Mouse (Mus musculus) megakaryocyte, embryonic 14.5 days (primary cell): ENCODE results near the gene Cygb.

ENCODE experiments used
- FLI1 ChIP-seq: IDR thresholded peaks from 2 replicates; pipeline ENCODE4 v1.6.1; 2012; ENCODE audit warnings: low read length, inconsistent platforms, mixed read lengths
- GATA1 ChIP-seq: IDR thresholded peaks from 3 replicates; pipeline ENCODE4 v1.6.1; 2012; ENCODE audit warnings: mixed read lengths, low read length, inconsistent platforms, borderline replicate concordance

DNA sequence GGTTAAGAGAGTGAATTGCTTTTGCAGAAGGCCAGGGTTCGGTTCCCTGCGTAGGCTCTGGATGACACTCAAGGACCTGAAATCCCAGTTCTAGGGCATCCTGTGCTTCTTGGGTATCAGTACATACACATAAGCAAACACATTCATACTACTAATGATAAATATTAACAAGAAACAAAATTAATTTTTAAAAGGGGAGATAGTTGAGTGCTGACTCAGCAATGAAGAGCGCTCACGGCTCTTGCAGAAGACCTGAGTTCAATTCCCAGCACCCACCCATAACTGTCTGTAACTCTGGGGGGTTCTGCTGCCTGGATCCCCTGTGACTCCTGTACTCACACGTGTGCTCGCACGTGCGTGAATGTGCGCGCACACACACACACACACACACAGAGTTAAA is 35.5 kb upstream of the Cygb start:
- TF ChIP-seq GATA1 (no peak), FLI1 (no peak)
